Mouse (Mus musculus) spleen, adult 10 weeks (tissue): ENCODE results near the gene Olfr632. TPM values are rescaled to one million over a fixed set of nuclear protein-coding genes. Genes with fewer than 3 reads are reported as not detected.

Experiments used
- polyA plus RNA-seq: library from polyadenylated mRNA; stranded (reverse); fragments of 350-450 nt; fragmentation: Illumina TruSeq; extraction: RNeasy Lipid Tissue Mini Kit (QIAGEN cat#74804); gene quantifications from one replicate; pipeline ENCODE4 v1.2.3, GENCODE M21; 2015; ENCODE audit warnings: low replicate concordance; ENCODE audit not compliant: insufficient read depth

Gene Olfr632
- not detected for polyA plus RNA-seq

GRCm38 (mm10) chr7:103934264-103934663 lies at the start of gene Olfr632:
TSS of gene Olfr632 (plus strand) at chr7:103934347.

GRCm38 (mm10) chr7:103886152-103886551 lies 48.0 kb upstream of the Olfr632 start, which contains the start of gene Olfr66:
TSS of gene Olfr66 (minus strand) at chr7:103886252.

GRCm38 (mm10) chr7:103894385-103894784 lies 39.8 kb upstream of the Olfr632 start, which contains the start of gene Olfr64:
TSS of gene Olfr64 (minus strand) at chr7:103894485.

GRCm38 (mm10) chr7:103903187-103903586 lies 31.0 kb upstream of the Olfr632 start, which contains the start of gene Olfr65:
TSS of gene Olfr65 (plus strand) at chr7:103903487.

GRCm38 (mm10) chr7:103928525-103928924 lies 5.6 kb upstream of the Olfr632 start, which contains the start of gene Olfr631:
TSS of gene Olfr631 (plus strand) at chr7:103928825.

GRCm38 (mm10) chr7:103944137-103944536 lies 10.0 kb downstream of the Olfr632 start, which contains the start of gene Olfr633:
TSS of gene Olfr633 (plus strand) at chr7:103944437.

GRCm38 (mm10) chr7:103970852-103971251 lies 36.7 kb downstream of the Olfr632 start, which contains the start of gene Olfr635:
TSS of gene Olfr635 (plus strand) at chr7:103971152.

Other genes with a start within 250 kb of the Olfr632 start
- not detected for gene Olfr243, start 219.7 kb upstream of the Olfr632 start, polyA plus RNA-seq
- gene Olfr628, start 204.0 kb upstream of the Olfr632 start, polyA plus RNA-seq: not detected
- gene Olfr629, start 189.4 kb upstream of the Olfr632 start, polyA plus RNA-seq: not detected
- not detected for gene Olfr630, start 177.0 kb upstream of the Olfr632 start, polyA plus RNA-seq
- gene Olfr69, start 162.8 kb upstream of the Olfr632 start, polyA plus RNA-seq: not detected
- not detected for gene Olfr68, start 154.6 kb upstream of the Olfr632 start, polyA plus RNA-seq
- gene Olfr67, start 142.5 kb upstream of the Olfr632 start, polyA plus RNA-seq: not detected
- 4,439 TPM for gene Hbb-bt, start 120.4 kb upstream of the Olfr632 start, polyA plus RNA-seq
- gene Hbb-bs, start 106.3 kb upstream of the Olfr632 start, polyA plus RNA-seq: 24,371 TPM
- not detected for gene Hbb-bh2, start 93.8 kb upstream of the Olfr632 start, polyA plus RNA-seq
- gene Hbb-bh1, start 91.2 kb upstream of the Olfr632 start, polyA plus RNA-seq: 0.80 TPM
- not detected for gene Hbb-y, start 81.1 kb upstream of the Olfr632 start, polyA plus RNA-seq
- gene Olfr66, start 48.1 kb upstream of the Olfr632 start, polyA plus RNA-seq: not detected
- gene Olfr64, start 39.9 kb upstream of the Olfr632 start, polyA plus RNA-seq: not detected
- gene Olfr65, start 30.9 kb upstream of the Olfr632 start, polyA plus RNA-seq: not detected
- gene Olfr631, start 5.5 kb upstream of the Olfr632 start, polyA plus RNA-seq: not detected
- gene Olfr633, start 10.1 kb downstream of the Olfr632 start, polyA plus RNA-seq: not detected
- gene Olfr635, start 36.8 kb downstream of the Olfr632 start, polyA plus RNA-seq: not detected
- not detected for gene Olfr638, start 64.4 kb downstream of the Olfr632 start, polyA plus RNA-seq
- gene Olfr639, start 83.0 kb downstream of the Olfr632 start, polyA plus RNA-seq: not detected
- gene Olfr640, start 91.2 kb downstream of the Olfr632 start, polyA plus RNA-seq: not detected
- gene Olfr641, start 101.1 kb downstream of the Olfr632 start, polyA plus RNA-seq: not detected
- not detected for gene Olfr642, start 118.3 kb downstream of the Olfr632 start, polyA plus RNA-seq
- not detected for gene 4930516K23Rik, start 127.1 kb downstream of the Olfr632 start, polyA plus RNA-seq
- gene Olfr644, start 137.5 kb downstream of the Olfr632 start, polyA plus RNA-seq: not detected
- gene Olfr645, start 151.1 kb downstream of the Olfr632 start, polyA plus RNA-seq: not detected
- gene Olfr646, start 170.5 kb downstream of the Olfr632 start, polyA plus RNA-seq: not detected
- not detected for gene Ubqln5, start 195.5 kb downstream of the Olfr632 start, polyA plus RNA-seq
- gene Olfr643, start 203.1 kb downstream of the Olfr632 start, polyA plus RNA-seq: not detected
- not detected for gene Ubqln3, start 208.9 kb downstream of the Olfr632 start, polyA plus RNA-seq
- not detected for gene Ubqlnl, start 216.2 kb downstream of the Olfr632 start, polyA plus RNA-seq
- not detected for gene Olfm5, start 230.5 kb downstream of the Olfr632 start, polyA plus RNA-seq
- 0.15 TPM for gene Olfr648, start 249.0 kb downstream of the Olfr632 start, polyA plus RNA-seq